Mouse (Mus musculus): ENCODE data around the gene Ppef1. TPM values are rescaled to one million over a fixed set of nuclear protein-coding genes. Genes with fewer than 3 reads are reported as not detected.

The Ppef1 gene
- total and polyA plus RNA-seq, 2 experiments from 2014 or later = 0.89 to 3.7 TPM

GRCm38 (mm10) chrX:160610882-160611644 lies 124.5 kb downstream of the Ppef1 start:
- no peaks in the 10 kb centered on the region for H3K36me3 ChIP-seq (ENCODE audit: insufficient read depth, low read length)
- H3K27ac ChIP-seq = no peak overlapping the region
- no peak for DNase-seq (ENCODE audit: low spot score)
- H3K4me3 ChIP-seq (ENCODE audit: low read length) = no peak overlapping the region
- no peak overlapping the region for H3K9ac ChIP-seq (replicated peaks; ENCODE audit: low read length)
- no peaks in the 10 kb centered on the region for H3K9me3 ChIP-seq (ENCODE audit: low read length)
- no peak for TF ChIP-seq CTCF (IDR thresholded peaks at IDR 0.05; ENCODE audit: low read depth)
- ATAC-seq = no peak
- no peaks in the 10 kb centered on the region for H3K4me1 ChIP-seq (ENCODE audit: insufficient read depth, low read length)
- no peak overlapping the region for H3K4me2 ChIP-seq (ENCODE audit: low read depth, low read length)
- no peaks in the 10 kb centered on the region for H3K27me3 ChIP-seq (ENCODE audit: insufficient read depth, low read length)
- WGBS = 27% methylated on average over 4 of the region's 4 CpGs

DNA sequence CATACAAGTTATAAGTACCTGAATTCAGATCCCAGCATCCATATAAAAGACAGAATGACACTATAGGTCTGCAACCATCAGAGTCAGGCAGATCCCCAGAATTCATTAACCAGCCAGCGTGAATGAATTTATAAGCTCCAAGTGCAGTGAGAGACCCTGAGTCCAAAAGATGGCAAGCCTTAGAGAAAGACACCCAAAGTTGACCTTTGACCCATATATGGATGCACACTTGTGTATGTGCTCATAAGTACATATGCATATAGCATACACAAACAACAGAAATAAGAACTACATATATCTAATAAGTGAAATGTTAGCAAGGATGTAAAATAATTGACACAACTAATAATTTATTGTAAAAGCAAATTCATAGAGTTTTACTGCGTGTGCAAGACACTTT lies 125.1 kb downstream of the Ppef1 start:
- ATAC-seq (no peak), DNase-seq (ENCODE audit: low spot score) (no peak)
- no peak overlapping the region for H3K27ac ChIP-seq
- H3K4me1 ChIP-seq (ENCODE audit: insufficient read depth, low read length) = no peaks in the 10 kb centered on the region
- H3K36me3 ChIP-seq (ENCODE audit: insufficient read depth, low read length) = no peaks in the 10 kb centered on the region
- H3K27me3 ChIP-seq (ENCODE audit: insufficient read depth, low read length) = no peaks in the 10 kb centered on the region
- H3K4me3 ChIP-seq (ENCODE audit: low read length) = no peak overlapping the region
- 61% methylated on average over 2 of the region's 2 CpGs for WGBS
- H3K9me3 ChIP-seq (ENCODE audit: low read length) = no peaks in the 10 kb centered on the region
- TF ChIP-seq CTCF (IDR thresholded peaks at IDR 0.05; ENCODE audit: low read depth) = no peak
- no peak overlapping the region for H3K9ac ChIP-seq (replicated peaks; ENCODE audit: low read length)
- H3K4me2 ChIP-seq (ENCODE audit: low read depth, low read length) = no peak overlapping the region

- DNase-seq (ENCODE audit: low spot score) = peak; percentile 54
- WGBS = 35% methylated on average over 3 of the region's 3 CpGs
- Histone ChIP-seq H3K9me3 (ENCODE audit: low read length) (no peaks in the 10 kb centered on the region), H3K27ac (no peak overlapping the region), H3K4me3 (ENCODE audit: low read length) (no peak overlapping the region), H3K27me3 (ENCODE audit: insufficient read depth, low read length) (no peaks in the 10 kb centered on the region), H3K4me1 (ENCODE audit: insufficient read depth, low read length) (no peaks in the 10 kb centered on the region), H3K36me3 (ENCODE audit: insufficient read depth, low read length) (no peaks in the 10 kb centered on the region), H3K9ac (replicated peaks; ENCODE audit: low read length) (no peak overlapping the region), H3K4me2 (ENCODE audit: low read depth, low read length) (no peak overlapping the region)
- no peak for ATAC-seq
- peak; percentile 50 for TF ChIP-seq CTCF (IDR thresholded peaks at IDR 0.05; ENCODE audit: low read depth)
Measured at GRCm38 (mm10) chrX:160609849-160610248, 125.7 kb downstream of the Ppef1 start.

DNA sequence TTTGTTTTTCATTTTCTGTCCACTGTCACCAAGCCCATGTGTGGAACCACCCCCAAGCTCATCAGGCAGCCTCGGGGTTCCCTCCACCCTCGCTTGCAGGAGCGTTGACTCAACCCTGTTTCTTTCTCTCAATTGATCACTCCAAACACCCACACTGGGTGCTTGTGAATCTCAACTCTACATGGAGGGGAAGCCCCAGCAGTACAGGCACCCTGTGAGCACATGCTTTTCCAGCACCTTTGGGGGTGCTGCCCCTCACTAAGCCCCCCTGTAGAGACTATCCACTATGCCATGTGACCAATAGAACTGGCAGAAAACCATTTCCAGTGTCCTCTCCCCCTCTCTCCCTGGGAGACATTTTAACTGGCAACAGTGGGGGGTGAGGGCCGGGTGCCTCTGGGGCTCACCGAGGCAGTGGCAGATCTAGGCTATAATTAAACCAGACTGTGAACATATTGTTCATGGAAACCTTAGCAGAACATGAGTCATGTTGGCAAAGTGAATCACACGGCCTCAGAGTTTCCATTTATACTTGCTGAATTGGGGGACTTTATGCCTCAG lies 131.5 kb downstream of the Ppef1 start:
- Histone ChIP-seq H3K9me3 (ENCODE audit: low read length) (no peaks in the 10 kb centered on the region), H3K27me3 (ENCODE audit: insufficient read depth, low read length) (no peaks in the 10 kb centered on the region), H3K4me3 (ENCODE audit: low read length) (no peak overlapping the region), H3K9ac (replicated peaks; ENCODE audit: low read length) (no peak overlapping the region), H3K4me2 (ENCODE audit: low read depth, low read length) (no peak overlapping the region), H3K36me3 (ENCODE audit: insufficient read depth, low read length) (no peaks in the 10 kb centered on the region), H3K4me1 (ENCODE audit: insufficient read depth, low read length) (no peaks in the 10 kb centered on the region), H3K27ac (no peak overlapping the region)
- DNase-seq (ENCODE audit: low spot score) (no peak), ATAC-seq (no peak)
- no peak for TF ChIP-seq CTCF (IDR thresholded peaks at IDR 0.05; ENCODE audit: low read depth)
- WGBS = 60% methylated on average over 6 of the region's 6 CpGs

DNA sequence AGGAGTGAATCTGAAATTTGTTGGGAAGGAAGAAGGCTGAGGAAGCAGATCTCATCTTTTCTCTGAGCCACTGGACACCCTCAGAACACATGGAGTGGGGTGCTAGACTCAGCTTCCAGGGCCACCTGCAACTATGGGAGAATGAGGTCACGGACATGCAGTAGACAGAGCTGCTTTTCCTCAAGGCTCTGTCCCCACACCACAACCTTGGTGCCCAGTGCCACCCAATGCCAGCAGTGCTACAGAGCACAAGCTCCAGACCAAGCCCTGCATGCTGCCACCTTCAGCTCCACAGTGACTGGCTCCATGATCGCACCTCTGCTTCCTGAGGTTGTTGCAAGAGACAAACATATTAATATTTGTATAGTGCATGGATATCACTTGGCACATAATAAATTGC lies 132.2 kb downstream of the Ppef1 start:
- TF ChIP-seq CTCF (IDR thresholded peaks at IDR 0.05; ENCODE audit: low read depth) = no peak
- H3K4me1 ChIP-seq (ENCODE audit: insufficient read depth, low read length) = no peaks in the 10 kb centered on the region
- ATAC-seq (no peak), DNase-seq (ENCODE audit: low spot score) (no peak)
- H3K27ac ChIP-seq = no peak overlapping the region
- no peaks in the 10 kb centered on the region for H3K36me3 ChIP-seq (ENCODE audit: insufficient read depth, low read length)
- H3K27me3 ChIP-seq (ENCODE audit: insufficient read depth, low read length) = no peaks in the 10 kb centered on the region
- 83% methylated on average over 2 of the region's 2 CpGs for WGBS
- no peak overlapping the region for H3K4me3 ChIP-seq (ENCODE audit: low read length)
- no peaks in the 10 kb centered on the region for H3K9me3 ChIP-seq (ENCODE audit: low read length)
- no peak overlapping the region for H3K9ac ChIP-seq (replicated peaks; ENCODE audit: low read length)
- H3K4me2 ChIP-seq (ENCODE audit: low read depth, low read length) = no peak overlapping the region

- no peak overlapping the region for H3K27ac ChIP-seq
- ATAC-seq (no peak), DNase-seq (ENCODE audit: low spot score) (no peak)
- WGBS = 85% methylated on average over 1 of the region's 1 CpGs
- no peak for TF ChIP-seq CTCF (IDR thresholded peaks at IDR 0.05; ENCODE audit: low read depth)
- H3K4me3 ChIP-seq (ENCODE audit: low read length) = no peak overlapping the region
- no peaks in the 10 kb centered on the region for H3K36me3 ChIP-seq (ENCODE audit: insufficient read depth, low read length)
- no peak overlapping the region for H3K9ac ChIP-seq (replicated peaks; ENCODE audit: low read length)
- H3K4me2 ChIP-seq (ENCODE audit: low read depth, low read length) = no peak overlapping the region
- no peaks in the 10 kb centered on the region for H3K4me1 ChIP-seq (ENCODE audit: insufficient read depth, low read length)
- H3K9me3 ChIP-seq (ENCODE audit: low read length) = no peaks in the 10 kb centered on the region
- no peaks in the 10 kb centered on the region for H3K27me3 ChIP-seq (ENCODE audit: insufficient read depth, low read length)
Measured at GRCm38 (mm10) chrX:160602770-160603169, 132.8 kb downstream of the Ppef1 start.

- H3K27ac ChIP-seq = no peak overlapping the region
- H3K4me3 ChIP-seq (ENCODE audit: low read length) = no peak overlapping the region
- no peaks in the 10 kb centered on the region for H3K9me3 ChIP-seq (ENCODE audit: low read length)
- no peak for TF ChIP-seq CTCF (IDR thresholded peaks at IDR 0.05; ENCODE audit: low read depth)
- H3K36me3 ChIP-seq (ENCODE audit: insufficient read depth, low read length) = no peaks in the 10 kb centered on the region
- no peak overlapping the region for H3K9ac ChIP-seq (replicated peaks; ENCODE audit: low read length)
- ATAC-seq (no peak), DNase-seq (ENCODE audit: low spot score) (peak; percentile 17)
- no peaks in the 10 kb centered on the region for H3K4me1 ChIP-seq (ENCODE audit: insufficient read depth, low read length)
- H3K4me2 ChIP-seq (ENCODE audit: low read depth, low read length) = no peak overlapping the region
- WGBS = 36% methylated on average over 3 of the region's 3 CpGs
- H3K27me3 ChIP-seq (ENCODE audit: insufficient read depth, low read length) = no peaks in the 10 kb centered on the region
Measured at GRCm38 (mm10) chrX:160601053-160601452, 134.5 kb downstream of the Ppef1 start.
